Mouse (Mus musculus) heart, postnatal 0 days (tissue): ENCODE results near the gene Emc3. TPM values are rescaled to one million over a fixed set of nuclear protein-coding genes. Genes with fewer than 3 reads are reported as not detected.

ENCODE experiments used
- ATAC-seq: fragments of 200-750 bp; cut with Nextera tagmentation; 2 replicates; pipeline ENCODE4 v1.8.0; 2017; ENCODE audit warnings: low read depth, moderate number of reproducible peaks, moderate library complexity; ENCODE audit not compliant: insufficient read depth
- DNase-seq: peaks from one replicate; pipeline ENCODE4 v3.0.0-alpha.2; 2016; ENCODE audit warnings: low spot score
- H3K27ac ChIP-seq: fragments of 300-500 bp; sonication (generic); 2 replicates; pipeline ENCODE4 v1.5.1; 2014; ENCODE audit warnings: low read depth, mild to moderate bottlenecking
- H3K27me3 ChIP-seq: fragments of 300-500 bp; sonication (generic); 2 replicates; pipeline ENCODE4 v1.6.1; 2014; ENCODE audit warnings: low read length, mixed read lengths; ENCODE audit not compliant: control insufficient read depth, insufficient read depth
- H3K36me3 ChIP-seq: fragments of 300-500 bp; sonication (generic); replicated peaks from 2 replicates; pipeline ENCODE4 v1.6.1; 2014; ENCODE audit warnings: low read length, mixed read lengths; ENCODE audit not compliant: control insufficient read depth, insufficient read depth
- H3K4me1 ChIP-seq: fragments of 300-500 bp; sonication (generic); 2 replicates; pipeline ENCODE4 v1.6.1; 2014; ENCODE audit warnings: antibody characterized with exemption; ENCODE audit not compliant: control insufficient read depth, insufficient read depth
- H3K4me2 ChIP-seq: fragments of 300-500 bp; sonication (generic); 2 replicates; pipeline ENCODE4 v1.6.1; 2014; ENCODE audit warnings: low read depth, mild to moderate bottlenecking, low read length, moderate library complexity
- H3K4me3 ChIP-seq: fragments of 300-500 bp; sonication (generic); 2 replicates; pipeline ENCODE4 v1.5.1; 2014; ENCODE audit warnings: low read depth, low read length
- H3K9ac ChIP-seq: fragments of 300-500 bp; sonication (generic); replicated peaks from 2 replicates; pipeline ENCODE4 v1.6.1; 2014; ENCODE audit warnings: low read depth, low read length, mixed read lengths
- H3K9me3 ChIP-seq: fragments of 300-500 bp; sonication (generic); replicated peaks from 2 replicates; pipeline ENCODE4 v1.6.1; 2016; ENCODE audit warnings: low read length; ENCODE audit not compliant: control insufficient read depth
- CTCF ChIP-seq: IDR thresholded peaks from 2 replicates; pipeline ENCODE4 v1.5.1; 2016; ENCODE audit warnings: antibody characterized with exemption, control low read depth, low read depth
- EP300 ChIP-seq: IDR thresholded peaks from 2 replicates; pipeline ENCODE4 v1.6.1; 2016; ENCODE audit warnings: antibody characterized with exemption, low read depth
- WGBS: fragments of 180-500 bp; shearing (Covaris S2); extraction: QIAGEN DNeasy Blood & Tissue Kit; methylation state at CpG from one replicate; pipeline ENCODE4 v1.1.7; 2014; 5-methylcytosine and 5-hydroxymethylcytosine counted together
- polyA plus RNA-seq: library from polyadenylated mRNA; unstranded; fragments of >200 nt; fragmentation: Nextera tagmentation; extraction: Ambion mirVana; gene quantifications from 2 replicates; pipeline ENCODE4 v1.2.1, GENCODE M21; 2015
- total RNA-seq: library from RNA; depleted of rRNA; stranded (reverse); fragments of >200 nt; gene quantifications from 2 replicates; pipeline ENCODE4 v1.2.3, GENCODE M21; 2014; ENCODE audit warnings: low replicate concordance

Gene Emc3
- total and polyA plus RNA-seq, 2 experiments from 2014 or later = 78.3 to 79.4 TPM

DNA sequence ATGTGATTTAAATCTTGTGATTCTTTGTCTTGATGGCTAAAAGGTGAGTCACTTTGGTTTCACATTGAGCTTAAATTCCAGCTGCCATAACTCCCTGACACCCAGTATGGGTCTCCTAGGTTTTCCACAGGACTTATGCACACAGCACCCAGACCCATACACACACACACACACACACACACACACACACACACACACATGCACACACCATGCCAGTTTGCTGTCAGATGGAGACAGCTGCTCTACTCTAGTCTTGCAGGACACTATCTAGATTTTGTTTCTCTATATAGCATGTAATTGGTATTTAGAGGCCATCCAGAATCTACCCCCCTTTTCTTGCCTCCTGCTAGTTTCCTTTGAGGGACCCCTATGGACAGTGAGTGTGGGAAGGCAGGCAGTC is 24.3 kb downstream of the Emc3 start:
- no peak overlapping the region for H3K27ac ChIP-seq
- H3K4me3 ChIP-seq = no peak overlapping the region
- no peaks in the 10 kb centered on the region for H3K27me3 ChIP-seq
- H3K9ac ChIP-seq = no peak overlapping the region
- ATAC-seq (no peak), DNase-seq (no peak)
- no peak for TF ChIP-seq CTCF
- no peak for TF ChIP-seq EP300
- no peak overlapping the region for H3K4me2 ChIP-seq
- H3K36me3 ChIP-seq = peaks cover 4% of the 10 kb centered on the region; the same call in 1 of the 2 replicates
- 0 out of 2 replicates have a peak, but pooled peaks cover 10% of the 10 kb centered on the region for H3K9me3 ChIP-seq
- 0 out of 2 replicates have a peak, but pooled peaks cover 8% of the 10 kb centered on the region for H3K4me1 ChIP-seq

DNA sequence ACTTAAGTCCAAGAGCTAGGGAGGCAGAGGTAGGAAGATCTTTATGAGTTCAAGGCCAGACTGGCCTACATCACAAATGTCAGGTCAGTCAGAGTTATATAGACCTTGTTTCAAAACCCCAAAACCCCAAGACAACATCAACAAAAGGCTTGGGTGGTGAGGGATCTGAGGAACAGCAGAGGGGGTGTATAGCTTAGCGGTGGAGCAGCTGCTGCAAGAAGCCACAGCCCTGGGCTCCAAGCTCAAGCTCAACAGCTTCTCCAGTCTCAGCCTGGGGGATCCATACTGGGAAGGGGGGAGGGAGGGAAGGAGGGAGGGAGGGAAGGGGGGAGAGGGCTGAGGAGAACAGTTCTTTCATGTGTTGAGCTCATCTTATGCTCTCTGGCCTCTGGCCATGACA is 25.8 kb downstream of the Emc3 start:
- Histone ChIP-seq H3K4me3 (no peak overlapping the region), H3K36me3 (no peaks in the 10 kb centered on the region), H3K27ac (no peak overlapping the region), H3K9me3 (0 out of 2 replicates have a peak, but pooled peaks cover 10% of the 10 kb centered on the region), H3K4me2 (no peak overlapping the region), H3K9ac (no peak overlapping the region), H3K27me3 (peaks cover 12% of the 10 kb centered on the region), H3K4me1 (0 out of 2 replicates have a peak, but pooled peaks cover 8% of the 10 kb centered on the region)
- DNase-seq (no peak), ATAC-seq (no peak)
- no peak for TF ChIP-seq EP300
- TF ChIP-seq CTCF = no peak
- WGBS = 78% methylated on average over 1 of the region's 1 CpGs

DNA sequence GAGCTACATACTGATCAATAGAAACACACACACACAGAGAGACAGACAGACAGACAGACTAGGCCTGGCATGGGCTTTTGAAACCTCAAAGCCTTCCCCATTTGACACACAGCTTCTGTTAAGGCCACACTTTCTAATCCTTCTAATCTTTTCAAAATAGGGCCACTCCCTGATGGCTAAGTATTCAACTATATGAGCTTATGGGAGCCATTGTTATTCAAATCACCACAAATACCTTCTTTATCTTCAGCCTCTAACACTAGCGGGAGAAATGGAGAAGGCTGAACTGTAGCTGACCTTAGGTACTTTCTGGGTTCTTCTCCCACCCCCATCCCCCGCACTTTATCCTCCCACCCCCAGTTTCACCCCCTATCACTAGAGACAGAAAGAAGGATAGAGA is 28.7 kb downstream of the Emc3 start:
- DNase-seq = no peak
- WGBS = 57% methylated on average over 2 of the region's 2 CpGs
- Histone ChIP-seq H3K9ac (no peak overlapping the region), H3K27me3 (peaks cover 19% of the 10 kb centered on the region), H3K4me1 (no peaks in the 10 kb centered on the region), H3K9me3 (0 out of 2 replicates have a peak, but pooled peaks cover 10% of the 10 kb centered on the region), H3K36me3 (no peaks in the 10 kb centered on the region), H3K4me3 (no peak overlapping the region), H3K27ac (no peak overlapping the region), H3K4me2 (no peak overlapping the region)
- TF ChIP-seq CTCF (no peak), EP300 (no peak)
- ATAC-seq = no peak

DNA sequence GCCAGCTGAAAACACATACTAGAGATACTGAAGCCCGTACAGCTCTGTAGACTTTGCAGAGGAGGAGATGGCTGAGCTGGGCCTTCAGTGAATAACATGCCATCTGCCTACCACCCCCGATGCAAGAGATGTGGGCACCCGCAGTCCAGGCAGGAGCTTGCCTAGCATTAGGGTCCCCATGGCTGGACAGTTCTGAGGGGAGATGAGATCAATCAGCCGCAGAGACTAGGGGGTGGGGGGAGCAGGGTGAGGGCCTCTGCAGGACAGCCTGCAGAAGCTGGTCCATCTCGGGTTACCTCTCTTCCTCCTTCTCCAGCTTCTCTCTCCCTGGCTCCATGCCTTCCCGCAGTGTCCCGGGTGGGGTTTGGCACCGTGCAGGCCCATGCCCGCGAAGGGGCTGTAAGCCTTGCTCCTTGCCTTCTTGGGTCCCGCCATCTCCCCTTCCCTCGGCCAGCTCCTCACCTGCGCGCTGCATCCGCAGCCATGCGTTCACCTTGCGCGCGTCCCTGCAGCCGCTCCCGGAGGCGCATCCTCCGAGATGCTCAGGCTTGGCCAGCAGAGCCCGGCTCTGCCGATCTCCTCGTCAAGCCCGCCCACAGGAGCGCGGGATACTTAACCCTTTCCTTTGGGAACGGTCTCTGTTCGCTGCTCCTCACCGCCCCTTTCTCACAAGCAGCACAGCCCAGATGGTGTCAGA is 29.9 kb downstream of the Emc3 start, which contains the start of gene Prrt3:
Gene Prrt3 (minus strand): TSS at position 544 of the 697 bp plus-strand sequence.
- Histone ChIP-seq H3K4me1 (no peaks in the 10 kb centered on the region), H3K4me2 (0 out of 2 replicates have a peak within 1 kb of the TSS, but pooled peaks have one; percentile 12), H3K9ac (no peak within 1 kb of the TSS), H3K4me3 (no peak within 1 kb of the TSS; the same call in 1 of the 2 replicates), H3K36me3 (no peaks in the 10 kb centered on the region), H3K27ac (no peak within 1 kb of the TSS), H3K9me3 (0 out of 2 replicates have a peak, but pooled peaks cover 10% of the 10 kb centered on the region), H3K27me3 (peaks cover 19% of the 10 kb centered on the region)
- TF ChIP-seq CTCF (no peak), EP300 (no peak)
- WGBS = 4% methylated on average over 31 of the region's 32 CpGs
- ATAC-seq (no peak), DNase-seq (no peak)

DNA sequence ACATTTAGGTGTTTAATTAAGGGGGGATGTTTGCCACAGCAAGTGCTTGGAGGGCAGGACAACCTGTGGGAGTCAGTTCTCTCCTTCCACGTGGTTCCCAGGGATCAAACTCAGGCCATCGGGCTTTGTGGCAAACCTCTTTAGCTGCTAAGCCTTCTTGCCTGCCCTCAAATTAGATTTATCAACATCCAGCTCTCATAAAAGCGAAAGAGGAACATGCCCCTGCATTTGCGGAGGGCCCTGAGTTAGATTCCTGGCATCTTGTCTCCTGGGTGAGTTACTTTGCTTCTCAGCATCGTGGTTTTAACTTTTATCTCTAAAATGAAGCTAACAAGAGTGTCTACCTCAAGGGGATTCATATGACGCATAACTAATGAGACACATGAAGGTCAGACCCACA is 32.1 kb downstream of the Emc3 start:
- peaks cover 32% of the 10 kb centered on the region for H3K27me3 ChIP-seq
- TF ChIP-seq CTCF = no peak
- TF ChIP-seq EP300 = no peak
- 60% methylated on average over 6 of the region's 6 CpGs for WGBS
- no peak overlapping the region for H3K9ac ChIP-seq
- ATAC-seq (no peak), DNase-seq (no peak)
- no peak overlapping the region for H3K27ac ChIP-seq
- no peaks in the 10 kb centered on the region for H3K36me3 ChIP-seq
- H3K4me3 ChIP-seq = no peak overlapping the region
- H3K9me3 ChIP-seq = 0 out of 2 replicates have a peak, but pooled peaks cover 10% of the 10 kb centered on the region
- peaks cover 12% of the 10 kb centered on the region; the same call in 1 of the 2 replicates for H3K4me1 ChIP-seq
- no peak overlapping the region for H3K4me2 ChIP-seq
